Mouse (Mus musculus): ENCODE measurements around the gene Cep250. TPM values are rescaled to one million over a fixed set of nuclear protein-coding genes. Genes with fewer than 3 reads are reported as not detected.
"Not testable (repeated sequence)": the region's sequence is repeated elsewhere in the genome, so short reads cannot be mapped to it uniquely, and the experiment has no call there.

Gene Cep250
- polyA plus RNA-seq (2015; fragmentation: Nextera tagmentation; extraction: Ambion mirVana): 11.5 and 14.0 TPM in 2 replicates

DNA sequence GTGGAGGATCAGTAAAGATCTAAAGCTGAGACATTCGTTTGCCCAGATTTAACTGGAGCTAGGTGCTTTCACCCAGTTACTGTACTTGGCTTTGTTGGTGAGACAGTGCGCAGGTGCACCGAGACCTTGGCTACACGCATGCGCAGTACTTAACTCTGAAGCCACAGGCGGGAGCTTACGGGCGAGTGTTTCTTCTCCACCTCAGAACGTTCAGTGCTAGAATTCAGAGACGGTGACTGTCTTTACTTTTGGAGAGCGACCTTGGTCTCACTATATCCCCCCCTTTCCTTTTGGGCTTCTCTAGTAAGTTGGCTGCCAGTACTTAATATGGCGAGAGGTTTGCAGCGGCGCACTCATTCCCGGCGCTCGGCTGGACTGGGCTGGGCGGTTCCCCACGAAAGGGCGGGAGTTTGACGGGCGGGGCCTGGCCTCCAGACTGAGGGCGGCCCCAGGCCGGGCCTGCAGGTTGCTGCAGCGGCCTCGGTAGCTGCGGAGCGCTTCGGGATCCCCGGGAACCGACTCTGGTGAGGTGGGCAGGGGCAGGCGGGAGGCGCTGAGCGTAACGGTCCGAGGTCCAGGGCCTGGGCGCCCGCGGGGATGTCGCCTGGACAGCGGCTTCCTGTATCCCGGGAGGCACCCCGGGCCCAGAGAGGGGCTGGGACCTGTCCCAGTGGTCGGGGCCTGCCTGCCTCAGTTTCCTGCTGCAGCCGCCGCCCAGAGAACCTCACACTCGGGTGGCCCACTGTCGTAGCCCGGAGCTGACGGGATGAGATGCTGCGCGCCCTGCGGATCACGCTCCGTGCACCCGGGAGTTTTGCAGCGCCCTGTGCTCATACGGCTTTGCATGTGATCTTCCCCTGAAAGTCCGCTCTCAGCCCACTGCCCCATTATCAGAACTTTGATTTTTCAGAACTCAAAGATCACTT, at the start of gene Cep250:
Cep250 (plus strand) TSS at position 325 of the 926 bp plus-strand sequence.
- ATAC-seq: peak; percentile 97
- no peaks in the 10 kb centered on the region for H3K27me3 ChIP-seq (replicated peaks; ENCODE audit: control insufficient read depth, insufficient read depth, low read length)
- H3K4me2 ChIP-seq (ENCODE audit: low read length): peak within 1 kb of the TSS; percentile 57
- H3K4me3 ChIP-seq (ENCODE audit: low read length): peak within 1 kb of the TSS; percentile 75
- no peaks in the 10 kb centered on the region for H3K9me3 ChIP-seq (ENCODE audit: control insufficient read depth, low read length)
- H3K27ac ChIP-seq (ENCODE audit: low read depth, low read length): peak within 1 kb of the TSS; percentile 90
- peak within 1 kb of the TSS; percentile 90 for H3K9ac ChIP-seq (ENCODE audit: low read depth, low read length)
- no peaks in the 10 kb centered on the region for H3K36me3 ChIP-seq (ENCODE audit: control insufficient read depth, insufficient read depth, low read length)
- H3K4me1 ChIP-seq (ENCODE audit: control insufficient read depth, insufficient read depth, low read depth, low read length): peaks cover 6% of the 10 kb centered on the region
- 0% methylated on average over 53 of the region's 59 CpGs for WGBS

GRCm38 (mm10) chr2:155914684-155915083, 41.6 kb upstream of the Cep250 start:
- Histone ChIP-seq H3K4me1 (ENCODE audit: control insufficient read depth, insufficient read depth, low read depth, low read length) (no peaks in the 10 kb centered on the region), H3K4me3 (ENCODE audit: low read length) (no peak overlapping the region)
- 90% methylated on average over 6 of the region's 6 CpGs for WGBS

GRCm38 (mm10) chr2:155923143-155923542, 33.1 kb upstream of the Cep250 start:
- no peak overlapping the region for H3K4me2 ChIP-seq (ENCODE audit: low read length)
- no peak for ATAC-seq
- H3K36me3 ChIP-seq (ENCODE audit: control insufficient read depth, insufficient read depth, low read length): 0 out of 2 replicates have a peak, but pooled peaks cover 8% of the 10 kb centered on the region
- H3K4me1 ChIP-seq (ENCODE audit: control insufficient read depth, insufficient read depth, low read depth, low read length): no peaks in the 10 kb centered on the region; the same call in none of the 2 replicates
- no peak overlapping the region for H3K9ac ChIP-seq (ENCODE audit: low read depth, low read length)
- 97% methylated on average over 7 of the region's 7 CpGs for WGBS
- H3K27me3 ChIP-seq (replicated peaks; ENCODE audit: control insufficient read depth, insufficient read depth, low read length): no peaks in the 10 kb centered on the region
- H3K27ac ChIP-seq (ENCODE audit: low read depth, low read length): no peak overlapping the region
- no peaks in the 10 kb centered on the region; the same call in 1 of the 2 replicates for H3K9me3 ChIP-seq (ENCODE audit: control insufficient read depth, low read length)
- H3K4me3 ChIP-seq (ENCODE audit: low read length): no peak overlapping the region

More at GRCm38 (mm10) chr2:155914684-155915083, 41.6 kb upstream of the Cep250 start:
- H3K36me3 ChIP-seq (ENCODE audit: control insufficient read depth, insufficient read depth, low read length): peaks cover 10% of the 10 kb centered on the region
- no peaks in the 10 kb centered on the region for H3K27me3 ChIP-seq (replicated peaks; ENCODE audit: control insufficient read depth, insufficient read depth, low read length)
- H3K27ac ChIP-seq (ENCODE audit: low read depth, low read length): no peak overlapping the region
- no peak overlapping the region for H3K9ac ChIP-seq (ENCODE audit: low read depth, low read length)
- no peaks in the 10 kb centered on the region for H3K9me3 ChIP-seq (ENCODE audit: control insufficient read depth, low read length)
- ATAC-seq: no peak
- H3K4me2 ChIP-seq (ENCODE audit: low read length): no peak overlapping the region

- not testable (repeated sequence) for H3K9me3 ChIP-seq (ENCODE audit: control insufficient read depth, low read length); H3K4me1 ChIP-seq (ENCODE audit: control insufficient read depth, insufficient read depth, low read depth, low read length); H3K9ac ChIP-seq (ENCODE audit: low read depth, low read length); H3K27me3 ChIP-seq (replicated peaks; ENCODE audit: control insufficient read depth, insufficient read depth, low read length); H3K36me3 ChIP-seq (ENCODE audit: control insufficient read depth, insufficient read depth, low read length); H3K4me3 ChIP-seq (ENCODE audit: low read length); ATAC-seq; H3K4me2 ChIP-seq (ENCODE audit: low read length); H3K27ac ChIP-seq (ENCODE audit: low read depth, low read length)
- 99% methylated on average over 6 of the region's 6 CpGs for WGBS
Measured at GRCm38 (mm10) chr2:155925213-155925612, 31.0 kb upstream of the Cep250 start.

- H3K36me3 ChIP-seq (ENCODE audit: control insufficient read depth, insufficient read depth, low read length): 0 out of 2 replicates have a peak, but pooled peaks cover 6% of the 10 kb centered on the region
- H3K9ac ChIP-seq (ENCODE audit: low read depth, low read length): no peak overlapping the region
- H3K4me3 ChIP-seq (ENCODE audit: low read length): peak overlapping the region; percentile 66
- no peaks in the 10 kb centered on the region for H3K27me3 ChIP-seq (replicated peaks; ENCODE audit: control insufficient read depth, insufficient read depth, low read length)
- H3K27ac ChIP-seq (ENCODE audit: low read depth, low read length): no peak overlapping the region
- H3K9me3 ChIP-seq (ENCODE audit: control insufficient read depth, low read length): no peaks in the 10 kb centered on the region; the same call in 1 of the 2 replicates
- peaks cover 9% of the 10 kb centered on the region for H3K4me1 ChIP-seq (ENCODE audit: control insufficient read depth, insufficient read depth, low read depth, low read length)
- ATAC-seq: no peak
- peak overlapping the region; percentile 86 for H3K4me2 ChIP-seq (ENCODE audit: low read length)
- 74% methylated on average over 7 of the region's 7 CpGs for WGBS
Measured at GRCm38 (mm10) chr2:155928711-155929345, 27.4 kb upstream of the Cep250 start.

DNA sequence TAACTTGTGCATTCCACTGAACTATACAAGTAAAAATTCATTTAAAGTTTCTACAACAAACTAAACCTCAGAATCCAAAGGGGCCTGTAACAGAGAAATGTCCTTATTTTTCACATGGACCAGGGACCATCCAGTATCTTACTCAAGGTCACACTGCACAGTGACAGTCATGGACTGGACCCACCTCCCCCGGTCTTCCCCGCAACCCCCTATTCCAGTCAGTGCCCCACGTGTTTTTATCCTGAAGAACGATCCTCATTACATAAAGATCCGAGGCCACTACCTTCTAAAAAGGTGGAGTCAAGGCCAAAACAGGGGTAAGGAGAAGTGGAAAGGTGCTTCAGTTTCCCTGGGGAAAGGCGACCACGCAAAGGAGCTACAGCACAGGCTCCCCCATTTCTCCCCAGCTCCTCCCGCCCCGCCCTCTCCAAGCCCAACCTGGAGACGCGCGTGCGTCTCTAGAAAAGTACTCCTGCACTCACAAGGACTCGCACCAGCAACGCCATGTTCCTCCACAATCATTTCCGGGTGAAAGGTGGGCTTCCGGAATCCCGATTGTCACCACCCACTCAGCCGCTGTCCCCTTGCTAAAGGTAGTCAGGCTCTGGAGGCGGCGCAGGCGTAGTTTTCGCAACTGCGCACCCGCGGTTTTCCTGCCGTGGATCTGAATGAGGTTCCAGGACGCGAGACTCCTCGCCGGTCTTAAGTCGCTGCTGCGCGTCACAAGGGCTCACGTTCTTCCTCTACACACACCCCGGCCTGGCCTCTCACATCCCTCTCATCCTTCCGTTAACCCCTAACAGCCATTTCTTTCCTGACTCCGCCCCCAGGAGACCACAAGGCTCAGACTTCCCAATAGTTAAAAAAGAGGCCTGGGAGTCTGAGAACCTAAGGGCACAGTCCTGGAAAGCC, 26.5 kb upstream of the Cep250 start, which contains the start of gene Uqcc1:
Uqcc1 (minus strand) TSS at position 780 of the 912 bp plus-strand sequence.
- no peaks in the 10 kb centered on the region for H3K27me3 ChIP-seq (replicated peaks; ENCODE audit: control insufficient read depth, insufficient read depth, low read length)
- no peaks in the 10 kb centered on the region for H3K36me3 ChIP-seq (ENCODE audit: control insufficient read depth, insufficient read depth, low read length)
- H3K4me1 ChIP-seq (ENCODE audit: control insufficient read depth, insufficient read depth, low read depth, low read length): peaks cover 9% of the 10 kb centered on the region
- H3K4me2 ChIP-seq (ENCODE audit: low read length): peak within 1 kb of the TSS; percentile 86
- WGBS: 1% methylated on average over 38 of the region's 38 CpGs
- peak within 1 kb of the TSS; percentile 69 for H3K9ac ChIP-seq (ENCODE audit: low read depth, low read length)
- H3K4me3 ChIP-seq (ENCODE audit: low read length): peak within 1 kb of the TSS; percentile 66
- peak within 1 kb of the TSS; percentile 84 for H3K27ac ChIP-seq (ENCODE audit: low read depth, low read length)
- peak; percentile 98 for ATAC-seq
- no peaks in the 10 kb centered on the region; the same call in 1 of the 2 replicates for H3K9me3 ChIP-seq (ENCODE audit: control insufficient read depth, low read length)

GRCm38 (mm10) chr2:155939897-155940529, 16.2 kb upstream of the Cep250 start:
- Histone ChIP-seq H3K4me2 (ENCODE audit: low read length) (no peak overlapping the region), H3K27me3 (replicated peaks; ENCODE audit: control insufficient read depth, insufficient read depth, low read length) (no peaks in the 10 kb centered on the region; the same call in 1 of the 2 replicates), H3K4me3 (ENCODE audit: low read length) (no peak overlapping the region), H3K36me3 (ENCODE audit: control insufficient read depth, insufficient read depth, low read length) (no peaks in the 10 kb centered on the region), H3K9me3 (ENCODE audit: control insufficient read depth, low read length) (no peaks in the 10 kb centered on the region), H3K9ac (ENCODE audit: low read depth, low read length) (no peak overlapping the region), H3K4me1 (ENCODE audit: control insufficient read depth, insufficient read depth, low read depth, low read length) (peaks cover 4% of the 10 kb centered on the region; the same call in 1 of the 2 replicates), H3K27ac (ENCODE audit: low read depth, low read length) (no peak overlapping the region)
- 71% methylated on average over 7 of the region's 7 CpGs for WGBS
- ATAC-seq: no peak

DNA sequence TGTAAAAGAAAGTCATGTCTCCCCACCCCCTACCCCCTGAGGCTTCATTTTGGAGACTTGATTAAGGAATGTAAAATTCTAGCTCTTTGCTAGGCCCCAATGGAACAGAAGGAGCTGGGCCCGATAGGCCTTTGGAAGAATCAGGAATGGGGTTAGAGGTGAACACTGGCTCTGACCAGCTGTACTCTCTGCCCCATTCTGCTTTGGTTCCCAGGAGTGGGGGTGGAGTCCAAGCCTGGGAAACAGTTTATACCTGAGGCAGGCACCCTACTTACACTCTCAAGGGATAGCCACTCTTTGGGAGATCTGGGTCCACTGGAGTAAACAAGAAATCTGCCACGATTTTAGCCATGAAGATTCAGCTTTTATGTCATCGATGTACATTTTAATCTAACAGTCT, 15.6 kb upstream of the Cep250 start, which contains the start of gene Gm15557:
Gm15557 (plus strand) TSS at position 48 of the 400 bp plus-strand sequence.
- H3K4me2 ChIP-seq (ENCODE audit: low read length): no peak within 1 kb of the TSS
- H3K27me3 ChIP-seq (replicated peaks; ENCODE audit: control insufficient read depth, insufficient read depth, low read length): no peaks in the 10 kb centered on the region; the same call in 1 of the 2 replicates
- H3K4me3 ChIP-seq (ENCODE audit: low read length): no peak within 1 kb of the TSS
- 95% methylated on average over 3 of the region's 3 CpGs for WGBS
- peaks cover 4% of the 10 kb centered on the region; the same call in 1 of the 2 replicates for H3K4me1 ChIP-seq (ENCODE audit: control insufficient read depth, insufficient read depth, low read depth, low read length)
- ATAC-seq: no peak
- no peaks in the 10 kb centered on the region for H3K9me3 ChIP-seq (ENCODE audit: control insufficient read depth, low read length)
- no peak within 1 kb of the TSS for H3K9ac ChIP-seq (ENCODE audit: low read depth, low read length)
- H3K36me3 ChIP-seq (ENCODE audit: control insufficient read depth, insufficient read depth, low read length): no peaks in the 10 kb centered on the region
- no peak within 1 kb of the TSS for H3K27ac ChIP-seq (ENCODE audit: low read depth, low read length)

All from hindbrain, embryonic 16.5 days (tissue).